Mouse (Mus musculus) B cell, adult 62 days (primary cell): ENCODE measurements around the gene Ifit1. TPM values are rescaled to one million over a fixed set of nuclear protein-coding genes. Genes with fewer than 3 reads are reported as not detected.

ENCODE experiments used
- total RNA-seq: library from RNA; stranded (reverse); gene quantifications from 4 replicates; pipeline ENCODE4 v1.2.4, GENCODE M21; 2023

Ifit1 gene
- total RNA-seq = 1.5 to 2.6 TPM (median 2.1 TPM) in 4 replicates

DNA sequence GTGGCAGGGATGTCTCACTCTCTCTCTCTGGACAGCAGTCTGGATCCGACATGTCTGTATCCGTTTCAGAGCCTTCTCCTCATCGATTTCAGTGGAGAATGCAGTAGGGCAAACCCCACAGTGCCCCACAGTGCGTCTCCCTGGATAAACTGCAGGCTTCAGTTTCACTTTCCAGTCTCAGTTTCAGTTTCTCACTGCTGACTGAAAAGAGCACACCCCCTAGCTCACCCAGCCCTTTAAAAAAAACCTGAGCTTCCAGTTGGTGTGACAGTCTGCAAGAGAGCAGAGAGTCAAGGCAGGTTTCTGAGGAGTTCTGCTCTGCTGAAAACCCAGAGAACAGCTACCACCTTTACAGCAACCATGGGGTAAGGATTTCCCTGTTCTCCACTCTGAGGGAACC, at the start of gene Ifit1, which contains the start of gene Ifit1bl2:
Ifit1 (plus strand) TSS at position 249 of the 400 bp plus-strand sequence.
Ifit1bl2 (minus strand) TSS at position 121 of the 400 bp plus-strand sequence.

DNA sequence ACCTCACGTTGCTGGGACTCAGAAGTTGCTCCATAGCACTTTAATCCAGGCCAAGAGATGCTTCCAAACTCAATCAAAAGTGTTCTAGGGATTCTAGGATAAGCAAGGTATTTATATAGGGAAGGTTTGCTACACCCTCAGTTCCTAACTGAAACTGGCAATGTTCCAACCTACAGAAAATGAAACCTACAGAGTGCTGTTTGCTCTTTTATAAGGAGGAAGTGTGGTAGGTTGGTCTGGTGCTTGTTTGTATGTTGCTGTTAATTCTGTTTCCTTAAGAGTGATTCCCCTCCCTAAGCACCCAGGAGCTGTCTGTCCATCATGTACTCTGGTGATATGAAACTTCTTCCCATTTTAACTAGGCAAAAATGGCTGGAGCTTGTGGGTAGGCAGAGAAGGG, 38.8 kb upstream of the Ifit1 start, which contains the start of gene Ifit1bl1:
Ifit1bl1 (minus strand) TSS at position 69 of the 400 bp plus-strand sequence.

DNA sequence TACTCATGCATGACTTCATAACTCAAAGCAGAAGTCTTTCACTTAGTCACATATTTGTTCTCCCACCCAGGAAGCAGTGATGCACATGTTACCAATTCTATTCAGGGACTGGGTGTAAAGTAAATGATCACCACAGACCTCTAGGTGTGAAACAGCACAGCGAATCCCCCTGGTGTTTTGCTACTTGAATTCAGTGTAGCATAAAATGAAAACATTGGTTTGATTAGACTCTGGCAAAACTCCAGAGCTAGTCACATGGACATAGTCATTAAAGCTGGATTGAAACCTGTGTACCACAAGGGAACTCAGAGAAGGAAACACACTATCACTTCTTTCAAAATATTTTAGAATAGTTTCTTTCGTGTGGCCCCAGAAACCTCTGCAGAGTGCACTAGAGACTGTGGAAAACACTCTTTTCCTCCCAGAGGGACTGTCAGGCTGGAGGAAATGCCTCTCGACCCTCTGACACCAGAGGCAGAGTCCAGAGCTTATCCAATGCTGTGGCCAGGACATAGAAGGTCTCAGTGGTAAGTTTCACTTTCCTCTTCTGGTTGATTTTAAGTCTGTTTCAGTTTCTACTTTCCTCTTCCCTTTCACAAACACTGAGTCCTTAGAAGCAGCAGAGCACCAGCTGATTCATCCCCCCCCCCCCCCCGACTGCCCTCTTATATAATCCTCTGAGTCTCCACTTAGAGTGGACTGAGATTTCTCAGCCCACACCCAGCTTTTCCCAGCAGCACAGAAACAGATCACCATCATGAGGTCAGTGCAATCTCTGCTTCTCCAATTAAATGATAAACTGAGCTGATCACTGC, 33.2 kb upstream of the Ifit1 start, which contains the start of gene Ifit3b:
Ifit3b (plus strand) TSS at position 734 of the 815 bp plus-strand sequence.

Other genes starting within 250 kb of the Ifit1 start
- gene Ch25h, start 165.7 kb upstream of the Ifit1 start, total RNA-seq = not detected in 4 replicates
- 44.4 to 47.0 TPM (median 45.8 TPM) in 4 replicates for gene Lipa, start 113.4 kb upstream of the Ifit1 start, total RNA-seq
- gene Ifit2, start 90.2 kb upstream of the Ifit1 start, total RNA-seq = 6.8 to 7.7 TPM (median 7.2 TPM) in 4 replicates
- 11.7 to 16.1 TPM (median 12.3 TPM) in 4 replicates for gene Ifit3, start 57.3 kb upstream of the Ifit1 start, total RNA-seq
- gene Ifit1bl1, start 38.9 kb upstream of the Ifit1 start, total RNA-seq = 2.2 to 3.1 TPM (median 2.8 TPM) in 4 replicates
- gene Ifit3b, start 32.9 kb upstream of the Ifit1 start, total RNA-seq = 2.2 to 5.5 TPM (median 2.6 TPM) in 4 replicates
- 0.16 to 0.18 TPM in 2 of 4 replicates, not detected in the others for gene Ifit1bl2, start 128 bp upstream of the Ifit1 start, total RNA-seq
- not detected in 4 replicates for gene Slc16a12, start 106.4 kb downstream of the Ifit1 start, total RNA-seq
- gene Pank1, start 238.6 kb downstream of the Ifit1 start, total RNA-seq = 4.1 to 7.0 TPM (median 6.7 TPM) in 4 replicates